Mouse (Mus musculus): Measurements from ENCODE around the gene Zscan10.
A peak's percentile ranks its signal among the peaks of the same experiment; 100 is the strongest.

Zscan10 gene

DNA sequence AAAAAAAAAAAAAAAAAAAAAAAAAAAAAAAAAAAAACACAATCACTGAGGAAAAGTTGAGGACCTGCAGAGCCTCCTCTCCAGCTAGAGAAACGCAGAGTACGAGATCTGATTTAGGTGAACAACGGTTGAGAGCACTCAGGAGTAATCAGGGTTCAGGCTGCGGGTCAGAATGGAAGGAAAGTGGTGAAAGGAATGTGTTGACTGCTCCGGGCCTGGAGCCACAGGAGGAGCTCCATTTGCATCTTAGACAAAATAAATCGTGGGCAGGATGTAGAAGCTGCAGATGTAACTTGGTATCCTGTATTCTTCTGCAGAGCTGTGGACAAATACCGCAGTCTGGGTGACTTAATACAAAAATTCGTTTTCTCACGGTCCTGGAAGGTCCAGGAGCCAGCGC is 45.2 kb downstream of the Zscan10 start:
- DNase-seq (ENCODE audit: low read depth, low spot score) = no peak

DNA sequence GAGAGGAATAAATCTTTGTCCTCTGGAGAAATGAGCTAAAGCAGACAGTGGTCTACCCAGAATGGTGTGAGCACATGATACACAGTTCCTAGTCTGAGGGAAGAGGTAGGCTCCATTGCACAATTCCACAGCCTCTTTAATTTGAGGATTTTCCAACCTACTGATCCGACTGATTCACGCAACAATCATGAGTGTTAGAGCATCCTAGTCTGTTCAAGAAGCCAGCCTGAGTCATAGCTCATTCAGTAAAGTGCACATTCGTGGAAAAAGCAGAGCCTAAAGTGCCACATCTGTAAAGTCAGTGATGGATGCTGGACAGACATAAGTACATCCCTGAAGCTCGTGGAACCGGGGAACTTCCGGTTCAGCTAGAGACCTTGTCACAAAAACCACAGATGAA is 50.7 kb downstream of the Zscan10 start:
- no peak for DNase-seq (ENCODE audit: low read depth, low spot score)

DNA sequence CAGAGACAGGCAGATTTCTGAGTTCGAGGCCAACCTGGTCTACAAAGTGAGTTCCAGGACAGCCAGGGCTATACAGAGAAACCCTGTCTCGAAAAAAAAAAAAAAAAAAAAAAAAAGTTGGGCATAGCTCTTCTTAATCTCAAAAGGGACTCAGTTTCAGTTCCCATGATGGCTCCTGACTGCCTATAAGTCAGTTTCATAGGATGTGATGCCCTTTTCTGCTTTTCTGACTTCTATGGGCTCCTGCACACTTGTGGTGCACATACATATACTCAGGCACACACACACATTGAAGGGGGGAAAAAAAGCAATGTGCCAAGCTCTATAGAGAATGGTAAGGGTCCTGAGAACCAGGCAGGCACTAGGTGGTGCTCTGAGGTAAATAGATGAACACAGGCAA is 52.7 kb downstream of the Zscan10 start:
- DNase-seq (ENCODE audit: low read depth, low spot score) = no peak

DNA sequence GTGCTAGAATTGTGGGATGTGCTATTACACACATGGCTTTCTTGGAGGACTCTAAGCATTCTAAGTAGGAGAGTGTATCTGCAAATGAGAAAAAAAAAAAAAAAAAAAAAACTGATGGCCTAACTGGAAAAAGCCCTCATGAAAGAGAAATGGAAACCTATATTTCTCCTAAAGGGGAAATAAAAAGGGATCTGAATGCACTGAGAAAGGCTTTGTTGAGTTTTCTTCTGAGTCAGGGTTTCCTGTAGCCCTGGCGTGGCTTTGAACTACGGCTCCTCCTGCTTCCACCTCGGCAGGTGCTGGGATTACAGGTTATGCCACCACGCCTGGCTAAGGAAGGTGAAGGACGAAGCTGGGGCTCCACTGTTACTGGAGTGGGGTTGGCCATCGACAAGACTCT is 53.3 kb downstream of the Zscan10 start:
- DNase-seq (ENCODE audit: low read depth, low spot score) = no peak

DNA sequence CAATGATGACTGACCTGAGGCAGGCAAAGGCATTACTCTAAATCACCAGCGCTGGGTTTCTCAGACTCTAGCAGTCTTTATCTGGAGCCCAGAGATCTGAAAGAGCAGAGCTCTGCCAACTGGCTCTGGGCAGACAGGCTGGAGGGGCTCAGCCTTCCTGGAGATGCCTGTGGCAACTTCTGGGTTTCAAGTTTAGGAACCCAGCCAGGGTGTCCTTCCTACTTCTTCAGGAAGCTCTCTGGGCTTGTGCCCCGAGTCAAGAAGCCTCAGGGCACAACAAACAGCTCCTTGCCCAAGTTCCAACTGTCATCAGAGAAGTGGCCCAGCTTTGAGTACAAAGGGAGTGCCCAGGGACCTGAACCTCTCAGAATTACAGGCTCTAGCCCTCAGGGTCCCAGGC is 53.8 kb downstream of the Zscan10 start:
- no peak for DNase-seq (ENCODE audit: low read depth, low spot score)

DNA sequence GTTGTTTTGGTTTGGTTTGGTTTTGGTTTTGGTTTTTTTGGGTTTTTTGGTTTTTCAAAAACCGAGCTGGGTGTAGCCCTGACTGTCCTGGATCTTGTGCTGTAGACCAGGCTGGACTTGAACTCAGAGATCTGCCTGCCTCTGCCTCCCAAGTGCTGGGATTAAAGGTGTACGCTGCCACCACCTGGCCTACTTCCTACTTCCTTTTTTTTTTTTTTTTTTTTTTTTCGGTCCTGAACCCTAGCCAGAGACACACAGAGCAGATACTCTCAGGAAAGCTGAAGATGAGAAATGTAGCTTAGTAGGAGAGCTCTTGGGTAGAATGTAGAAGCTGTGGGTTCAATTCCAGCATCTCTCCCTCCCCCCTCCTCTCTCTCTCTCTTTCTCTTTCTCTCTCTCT is 57.8 kb downstream of the Zscan10 start:
- DNase-seq (ENCODE audit: low read depth, low spot score) = no peak

DNA sequence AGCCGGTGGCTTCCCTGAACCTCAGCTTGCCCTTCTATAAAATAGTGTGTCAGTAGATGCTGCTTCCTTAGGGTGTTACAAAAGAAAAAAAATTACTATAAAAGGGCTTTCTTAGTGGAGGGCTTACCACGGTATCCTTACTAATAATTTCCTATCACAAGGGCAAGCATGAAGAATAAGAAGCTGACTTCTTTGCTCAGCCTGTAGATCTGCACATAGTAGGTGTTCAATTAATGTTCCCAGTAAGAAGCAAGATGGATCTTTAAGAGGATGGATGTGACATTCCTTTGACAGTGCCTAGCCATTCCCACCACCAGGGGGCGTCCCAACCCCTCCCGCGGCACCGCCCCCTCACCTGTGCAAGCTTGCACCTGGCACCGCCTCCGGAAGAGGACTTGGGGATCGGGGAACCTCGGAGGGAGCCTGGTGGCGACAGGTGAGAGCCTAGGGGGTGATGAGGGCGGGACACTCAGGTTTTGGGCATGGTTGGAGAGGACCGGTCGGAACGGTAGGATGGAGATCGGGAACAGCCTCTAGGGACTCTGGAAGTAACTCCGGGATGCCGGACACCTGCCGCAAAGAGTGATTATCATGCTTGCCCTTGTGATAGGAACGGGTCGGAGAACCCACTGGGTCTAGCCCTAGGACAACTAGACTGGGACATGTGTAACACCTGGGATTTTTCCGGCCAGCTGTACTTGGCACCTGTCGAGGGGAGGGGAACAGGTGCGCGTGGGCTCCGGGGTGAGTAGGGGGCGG is 59.6 kb downstream of the Zscan10 start, which contains the start of gene Bicdl2:
TSS of gene Bicdl2 (plus strand) at position 390 of the 759 bp plus-strand sequence.
- peak; percentile 76 for DNase-seq (ENCODE audit: low read depth, low spot score)
